Mouse (Mus musculus) MEL (cell line): ENCODE data around the gene Gab2. TPM values are rescaled to one million over a fixed set of nuclear protein-coding genes. Genes with fewer than 3 reads are reported as not detected.

Source experiments
- DNase-seq: peaks from one replicate; pipeline ENCODE4 v3.0.0; 2011; ENCODE audit warnings: low read depth, low spot score
- H3K27ac ChIP-seq: 2 replicates; pipeline ENCODE4 v1.5.1; 2012; ENCODE audit warnings: low read depth, mild to moderate bottlenecking, control low read depth, low read length, moderate library complexity; ENCODE audit not compliant: control insufficient read depth
- H3K27me3 ChIP-seq, 2 experiments: fragments of 150-350 bp in 1 of 2; sonication (generic) in 1 of 2; 2 replicates each; pipeline ENCODE4 v1.6.1; 2012; ENCODE audit warnings: low read length in 2 of 2, mild to moderate bottlenecking in 2 of 2, improper control_type of control experiment in 1 of 2, moderate library complexity in 1 of 2; ENCODE audit not compliant: insufficient read depth in 2 of 2, control insufficient read depth in 1 of 2
- H3K36me3 ChIP-seq, 2 experiments: 2 replicates each; pipeline ENCODE4 v1.6.1; 2012 to 2014; ENCODE audit warnings: low read length in 2 of 2, improper control_type of control experiment in 1 of 2, inconsistent platforms in 1 of 2, mild to moderate bottlenecking in 1 of 2; ENCODE audit not compliant: insufficient read depth in 2 of 2, control insufficient read depth in 1 of 2
- H3K4me1 ChIP-seq, 2 experiments: fragments of 150-350 bp in 1 of 2; sonication (generic) in 1 of 2; 2 replicates each; pipeline ENCODE4 v1.6.1; 2012; ENCODE audit warnings: low read length in 2 of 2, improper control_type of control experiment in 1 of 2, mild to moderate bottlenecking in 1 of 2; ENCODE audit not compliant: insufficient read depth in 2 of 2, control insufficient read depth in 1 of 2
- H3K4me3 ChIP-seq, 2 experiments: fragments of 150-350 bp in 1 of 2; sonication (generic) in 1 of 2; 2 replicates each; pipeline ENCODE4 v1.5.1; 2012; ENCODE audit warnings: low read depth in 2 of 2, low read length in 2 of 2, mild to moderate bottlenecking in 2 of 2, moderate library complexity in 2 of 2, control low read depth in 1 of 2, improper control_type of control experiment in 1 of 2; ENCODE audit not compliant: control insufficient read depth in 1 of 2, insufficient read depth in 1 of 2
- H3K79me2 ChIP-seq: 2 replicates; pipeline ENCODE4 v1.6.1; 2012; ENCODE audit warnings: mild to moderate bottlenecking, low read length, moderate library complexity; ENCODE audit not compliant: control insufficient read depth, poor library complexity, insufficient read depth
- H3K9ac ChIP-seq: 2 replicates; pipeline ENCODE4 v1.6.1; 2012; ENCODE audit warnings: low read depth, mild to moderate bottlenecking, control low read depth, low read length, moderate library complexity; ENCODE audit not compliant: control insufficient read depth, poor library complexity, severe bottlenecking
- H3K9me3 ChIP-seq: fragments of 150-350 bp; sonication (generic); replicated peaks from 2 replicates; pipeline ENCODE4 v1.6.1; 2012; ENCODE audit warnings: mild to moderate bottlenecking, low read length, improper control_type of control experiment, moderate library complexity; ENCODE audit not compliant: insufficient read depth
- BHLHE40 ChIP-seq: IDR thresholded peaks from 2 replicates; pipeline ENCODE4 v1.6.1; 2012; ENCODE audit warnings: low read depth, mild to moderate bottlenecking, inconsistent platforms, low read length, improper control_type of control experiment, borderline replicate concordance
- CHD1 ChIP-seq: IDR thresholded peaks from 2 replicates; pipeline ENCODE4 v1.6.1; 2012; ENCODE audit warnings: low read depth, mild to moderate bottlenecking, inconsistent platforms, low read length, improper control_type of control experiment
- CTCF ChIP-seq, 3 experiments: IDR thresholded peaks in 2 of 3; conservative IDR thresholded peaks in 1 of 3; 2 replicates each; pipeline ENCODE4 v1.5.1; 2011 to 2012; ENCODE audit warnings: low read length in 3 of 3, low read depth in 2 of 3, mild to moderate bottlenecking in 2 of 3, improper control_type of control experiment in 1 of 3, inconsistent platforms in 1 of 3, mixed read lengths in 1 of 3, moderate library complexity in 1 of 3; ENCODE audit not compliant: control insufficient read depth in 1 of 3, insufficient read depth in 1 of 3, poor library complexity in 1 of 3, severe bottlenecking in 1 of 3
- E2F4 ChIP-seq: IDR thresholded peaks from 2 replicates; pipeline ENCODE4 v1.6.1; 2011; ENCODE audit warnings: low read depth, low read length, improper control_type of control experiment, borderline replicate concordance
- ELF1 ChIP-seq: IDR thresholded peaks from 2 replicates; pipeline ENCODE4 v1.6.1; 2014; ENCODE audit warnings: low read depth, mild to moderate bottlenecking, inconsistent platforms, low read length, improper control_type of control experiment, moderate library complexity
- EP300 ChIP-seq, 2 experiments: IDR thresholded peaks; 2 replicates each; pipeline ENCODE4 v1.6.1; 2011; ENCODE audit warnings: improper control_type of control experiment in 2 of 2, low read length in 2 of 2, low read depth in 1 of 2, mild to moderate bottlenecking in 1 of 2
- ETS1 ChIP-seq: IDR thresholded peaks from 2 replicates; pipeline ENCODE4 v1.6.1; 2012; ENCODE audit warnings: low read depth, mild to moderate bottlenecking, inconsistent platforms, low read length, improper control_type of control experiment, moderate library complexity
- GABPA ChIP-seq: IDR thresholded peaks from 2 replicates; pipeline ENCODE4 v1.6.1; 2012; ENCODE audit warnings: low read depth, mild to moderate bottlenecking, inconsistent platforms, low read length, improper control_type of control experiment, moderate library complexity
- GATA1 ChIP-seq: IDR thresholded peaks from 2 replicates; pipeline ENCODE4 v1.6.1; 2011; ENCODE audit warnings: low read depth, low read length, improper control_type of control experiment
- HCFC1 ChIP-seq: IDR thresholded peaks from 2 replicates; pipeline ENCODE4 v1.6.1; 2012; ENCODE audit warnings: low read depth, mild to moderate bottlenecking, inconsistent platforms, low read length, improper control_type of control experiment, moderate library complexity
- JUND ChIP-seq: IDR thresholded peaks from 2 replicates; pipeline ENCODE4 v1.6.1; 2011; ENCODE audit warnings: low read depth, mild to moderate bottlenecking, improper control_type of control experiment, low read length
- KAT2A ChIP-seq: conservative IDR thresholded peaks from 2 replicates; pipeline ENCODE4 v1.6.1; 2012; ENCODE audit warnings: low read depth, low read length, improper control_type of control experiment, inconsistent platforms
- MAX ChIP-seq: IDR thresholded peaks from 2 replicates; pipeline ENCODE4 v1.6.1; 2011; ENCODE audit warnings: low read length, improper control_type of control experiment
- MEF2A ChIP-seq: IDR thresholded peaks from 2 replicates; pipeline ENCODE4 v1.6.1; 2014; ENCODE audit warnings: low read depth, mild to moderate bottlenecking, inconsistent platforms, low read length, improper control_type of control experiment; ENCODE audit not compliant: poor library complexity, insufficient replicate concordance, severe bottlenecking; ENCODE audit errors: extremely low read depth
- MXI1 ChIP-seq: IDR thresholded peaks from 2 replicates; pipeline ENCODE4 v1.6.1; 2011; ENCODE audit warnings: mild to moderate bottlenecking, low read depth, low read length, improper control_type of control experiment
- MYB ChIP-seq: IDR thresholded peaks from 2 replicates; pipeline ENCODE4 v1.6.1; 2011; ENCODE audit warnings: mild to moderate bottlenecking, low read depth, low read length, improper control_type of control experiment
- MYC ChIP-seq: IDR thresholded peaks from 2 replicates; pipeline ENCODE4 v1.6.1; 2011; ENCODE audit warnings: low read depth, mild to moderate bottlenecking, low read length, improper control_type of control experiment, moderate library complexity
- NELFE ChIP-seq: IDR thresholded peaks from 2 replicates; pipeline ENCODE4 v1.6.1; 2011; ENCODE audit warnings: low read depth, low read length, improper control_type of control experiment
- POLR2AphosphoS5 ChIP-seq: IDR thresholded peaks from 2 replicates; pipeline ENCODE4 v1.6.1; 2012; ENCODE audit warnings: low read depth, borderline replicate concordance, mild to moderate bottlenecking, inconsistent platforms, low read length, moderate library complexity, mixed read lengths
- RAD21 ChIP-seq: IDR thresholded peaks from 2 replicates; pipeline ENCODE4 v1.6.1; 2011; ENCODE audit warnings: mild to moderate bottlenecking, low read depth, low read length, improper control_type of control experiment
- RCOR1 ChIP-seq: IDR thresholded peaks from 2 replicates; pipeline ENCODE4 v1.6.1; 2012; ENCODE audit warnings: low read depth, mild to moderate bottlenecking, inconsistent platforms, low read length, improper control_type of control experiment
- SIN3A ChIP-seq: IDR thresholded peaks from 2 replicates; pipeline ENCODE4 v1.6.1; 2012; ENCODE audit warnings: low read length, improper control_type of control experiment, inconsistent platforms
- SMC3 ChIP-seq: IDR thresholded peaks from 2 replicates; pipeline ENCODE4 v1.6.1; 2011; ENCODE audit warnings: low read depth, low read length, improper control_type of control experiment
- TAL1 ChIP-seq: IDR thresholded peaks from 2 replicates; pipeline ENCODE4 v1.6.1; 2012; ENCODE audit warnings: mild to moderate bottlenecking, inconsistent platforms, low read length, moderate library complexity, mixed read lengths
- TCF12 ChIP-seq: IDR thresholded peaks from 2 replicates; pipeline ENCODE4 v1.6.1; 2014; ENCODE audit warnings: low read depth, mild to moderate bottlenecking, inconsistent platforms, low read length, improper control_type of control experiment, moderate library complexity
- USF1 ChIP-seq: IDR thresholded peaks from 2 replicates; pipeline ENCODE4 v1.6.1; 2014; ENCODE audit warnings: low read depth, mild to moderate bottlenecking, inconsistent platforms, low read length, improper control_type of control experiment, moderate library complexity
- USF2 ChIP-seq, 2 experiments: IDR thresholded peaks; 2 replicates each; pipeline ENCODE4 v1.6.1; 2011 to 2012; ENCODE audit warnings: improper control_type of control experiment in 2 of 2, low read length in 2 of 2, borderline replicate concordance in 1 of 2, inconsistent platforms in 1 of 2, low read depth in 1 of 2, mild to moderate bottlenecking in 1 of 2; ENCODE audit not compliant: insufficient read depth in 1 of 2
- ZC3H11A ChIP-seq: IDR thresholded peaks from 2 replicates; pipeline ENCODE4 v1.6.1; 2012; ENCODE audit warnings: low read depth, mild to moderate bottlenecking, inconsistent platforms, low read length, improper control_type of control experiment
- ZKSCAN1 ChIP-seq: IDR thresholded peaks from 2 replicates; pipeline ENCODE4 v1.6.1; 2012; ENCODE audit warnings: low read depth, mild to moderate bottlenecking, inconsistent platforms, low read length, improper control_type of control experiment, moderate library complexity
- ZMIZ1 ChIP-seq: IDR thresholded peaks from 2 replicates; pipeline ENCODE4 v1.6.1; 2012; ENCODE audit warnings: low read depth, mild to moderate bottlenecking, inconsistent platforms, low read length, improper control_type of control experiment, moderate library complexity
- ZNF384 ChIP-seq: IDR thresholded peaks from 2 replicates; pipeline ENCODE4 v1.6.1; 2012; ENCODE audit warnings: low read depth, mild to moderate bottlenecking, inconsistent platforms, low read length, improper control_type of control experiment
- polyA plus RNA-seq, 2 experiments: library from polyadenylated mRNA; stranded (reverse) in 1 of 2; unstranded in 1 of 2; fragments of >175 nt in 1 of 2; fragments of >200 nt in 1 of 2; gene quantifications; 2 replicates each; pipeline versions ENCODE4 v1.2.1 to v1.2.4; 2012; ENCODE audit warnings: low replicate concordance in 2 of 2, low read depth in 1 of 2; ENCODE audit not compliant: insufficient read length in 2 of 2, insufficient read depth in 1 of 2, missing spikeins in 1 of 2
- total RNA-seq: library from RNA; depleted of rRNA; stranded (reverse); fragments of 300-350 nt; gene quantifications from 2 replicates; pipeline ENCODE4 v1.2.3, GENCODE M21; 2012

Gene Gab2
- total and polyA plus RNA-seq, 3 experiments = 5.0 to 11.5 TPM; not detected in 1

- peak; percentile 64; the same call in 1 of the 2 replicates for TF ChIP-seq JUND
- TF ChIP-seq POLR2AphosphoS5 = no peak
- no peak for TF ChIP-seq USF1
- TF ChIP-seq KAT2A = no peak
Observed at GRCm38 (mm10) chr7:97208811-97209549, 127.6 kb downstream of the Gab2 start (continued).

- Histone ChIP-seq H3K9ac (peak overlapping the region; percentile 90), H3K4me3 (peak overlapping the region in 1 of 2 experiments; percentile 21; a peak in 2 of 4 replicates), H3K9me3 (no peaks in the 10 kb centered on the region), H3K27me3 (no peaks in the 10 kb centered on the region), H3K27ac (peak overlapping the region; percentile 99), H3K36me3 (peaks cover 0 to 51% of the 10 kb centered on the region in 2 experiments; a peak in 2 of 4 replicates), H3K4me1 (peaks cover 37 to 53% of the 10 kb centered on the region in 2 experiments), H3K79me2 (peaks cover 6% of the 10 kb centered on the region)
- peak; percentile 92 for DNase-seq
- TF ChIP-seq EP300 (IDR thresholded peaks at IDR 0.05; ENCODE audit: low read depth in 1 of 2, low read length in 2 of 2) (peak; percentile 92 to 98), HCFC1 (peak; percentile 32; the same call in 1 of the 2 replicates), USF2 (IDR thresholded peaks at IDR 0.05; ENCODE audit: borderline replicate concordance in 1 of 2, insufficient read depth in 1 of 2, low read depth in 1 of 2, low read length in 2 of 2) (no peak), MAX (no peak), ZMIZ1 (no peak; the same call in 1 of the 2 replicates), ZC3H11A (0 out of 2 replicates have a peak, but pooled peaks have one; percentile 19), CTCF (IDR thresholded peaks at IDR 0.05 in 2 of 3, conservative IDR thresholded peaks at IDR 0.05 in 1 of 3; ENCODE audit: control insufficient read depth in 1 of 3, insufficient read depth in 1 of 3, low read depth in 2 of 3, low read length in 3 of 3, poor library complexity in 1 of 3, severe bottlenecking in 1 of 3) (no peak), E2F4 (peak; percentile 72; the same call in 1 of the 2 replicates), ETS1 (peak; percentile 96), USF1 (no peak), MXI1 (peak; percentile 44; the same call in 1 of the 2 replicates), ELF1 (peak; percentile 32; the same call in 1 of the 2 replicates), SMC3 (no peak; the same call in 1 of the 2 replicates), RAD21 (no peak), MYC (peak; percentile 80), CHD1 (0 out of 2 replicates have a peak, but pooled peaks have one; percentile 30), MEF2A (no peak), RCOR1 (peak; percentile 89), TAL1 (peak; percentile 86), SIN3A (peak; percentile 92), BHLHE40 (peak; percentile 50; the same call in 1 of the 2 replicates), JUND (peak; percentile 89), NELFE (no peak; the same call in 1 of the 2 replicates), POLR2AphosphoS5 (no peak), GABPA (no peak), MYB (peak; percentile 87), ZNF384 (peak; percentile 20; the same call in 1 of the 2 replicates), GATA1 (peak; percentile 91), ZKSCAN1 (no peak), KAT2A (0 out of 2 replicates have a peak, but pooled peaks have one; percentile 19), TCF12 (peak; percentile 87)
Observed at GRCm38 (mm10) chr7:97210064-97210685, 128.8 kb downstream of the Gab2 start.
